Mouse (Mus musculus): ENCODE measurements around the gene Olfr622.

Gene Olfr622

DNA sequence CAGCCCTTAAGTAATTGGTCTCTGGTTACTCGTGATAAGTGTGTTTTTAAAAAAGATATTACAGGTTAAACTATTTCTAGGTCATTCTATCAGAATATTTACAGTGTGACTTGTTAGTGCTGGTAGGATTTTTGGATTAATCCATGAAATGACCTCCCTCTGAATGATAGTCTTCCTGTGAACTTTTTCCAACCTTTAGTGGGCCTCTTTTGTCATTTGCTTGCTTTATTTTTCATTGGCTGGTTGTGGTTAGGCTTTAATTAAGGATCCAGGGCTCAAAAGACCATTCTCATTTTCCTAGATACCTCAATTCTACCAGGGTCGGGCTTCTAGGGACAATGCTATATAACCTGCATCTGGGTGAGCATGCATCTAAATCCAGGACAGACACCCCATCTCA, 52.7 kb downstream of the Olfr622 start, which contains the start of gene Olfr618:
Gene Olfr618, plus strand, starts transcription at position 301 of the 400 bp plus-strand sequence.
- Histone ChIP-seq H3K27me3 (ENCODE audit: insufficient read depth, low read length) (no peaks in the 10 kb centered on the region), H3K4me1 (replicated peaks; ENCODE audit: low read depth, low read length) (no peaks in the 10 kb centered on the region), H3K4me3 (replicated peaks; ENCODE audit: low read length) (no peak within 1 kb of the TSS), H3K9me3 (ENCODE audit: low read length) (no peaks in the 10 kb centered on the region), H3K36me3 (ENCODE audit: insufficient read depth, low read length) (no peaks in the 10 kb centered on the region)
- no peak for TF ChIP-seq POU5F1 (IDR thresholded peaks at IDR 0.05; ENCODE audit: borderline replicate concordance, low read length)
- no peak for TF ChIP-seq NANOG (IDR thresholded peaks at IDR 0.05; ENCODE audit: borderline replicate concordance, low read length)
- no peak for TF ChIP-seq CTCF (conservative IDR thresholded peaks at IDR 0.05; ENCODE audit: low read length)

Data from E14TG2a.4 (cell line).